Mouse (Mus musculus) stomach, postnatal 0 days (tissue): ENCODE measurements at regions not wholly inside any gene's neighbourhood (a gene's known extent, or its start where the extent isn't known, plus 50 kb on each side); places are given as distances from the start of the nearest gene placed in this dataset.

Experiments used
- ATAC-seq: fragments of 200-750 bp; cut with Nextera tagmentation; 2 replicates; pipeline ENCODE4 v1.8.0; 2017; ENCODE audit not compliant: low FRiP score, low TSS enrichment
- DNase-seq: peaks from one replicate; pipeline ENCODE4 v3.0.0-alpha.2; 2016; ENCODE audit warnings: low spot score
- H3K27ac ChIP-seq: fragments of 300-500 bp; sonication (generic); replicated peaks from 2 replicates; pipeline ENCODE4 v1.5.1; 2014; ENCODE audit warnings: mild to moderate bottlenecking, control low read depth
- H3K27me3 ChIP-seq: fragments of 300-500 bp; sonication (generic); 2 replicates; pipeline ENCODE4 v1.6.1; 2014; ENCODE audit warnings: low read length; ENCODE audit not compliant: control insufficient read depth, insufficient read depth
- H3K36me3 ChIP-seq: fragments of 300-500 bp; sonication (generic); 2 replicates; pipeline ENCODE4 v1.6.1; 2014; ENCODE audit warnings: low read length, mixed read lengths; ENCODE audit not compliant: control insufficient read depth, insufficient read depth
- H3K4me1 ChIP-seq: fragments of 300-500 bp; sonication (generic); replicated peaks from 2 replicates; pipeline ENCODE4 v1.6.1; 2014; ENCODE audit warnings: antibody characterized with exemption; ENCODE audit not compliant: control insufficient read depth, insufficient read depth
- H3K4me2 ChIP-seq: fragments of 300-500 bp; sonication (generic); replicated peaks from 2 replicates; pipeline ENCODE4 v1.6.1; 2014; ENCODE audit warnings: low read depth, mild to moderate bottlenecking, control low read depth, moderate library complexity
- H3K4me3 ChIP-seq: fragments of 300-500 bp; sonication (generic); 2 replicates; pipeline ENCODE4 v1.5.1; 2014; ENCODE audit warnings: low read depth, low read length, control low read depth
- H3K9ac ChIP-seq: fragments of 300-500 bp; sonication (generic); 2 replicates; pipeline ENCODE4 v1.6.1; 2014; ENCODE audit warnings: mild to moderate bottlenecking, low read length, control low read depth, mixed read lengths
- H3K9me3 ChIP-seq: fragments of 300-500 bp; sonication (generic); 2 replicates; pipeline ENCODE4 v1.6.1; 2016; ENCODE audit warnings: low read length; ENCODE audit not compliant: control insufficient read depth
- CTCF ChIP-seq: IDR thresholded peaks from 2 replicates; pipeline ENCODE4 v1.5.1; 2016; ENCODE audit warnings: antibody characterized with exemption, low read depth, mild to moderate bottlenecking, moderate library complexity
- EP300 ChIP-seq: optimal IDR thresholded peaks from 2 replicates; pipeline ENCODE3; 2016; ENCODE audit warnings: antibody characterized with exemption
- WGBS: fragments of 180-500 bp; shearing (Covaris S2); extraction: QIAGEN DNeasy Blood & Tissue Kit; methylation state at CpG from one replicate; pipeline ENCODE4 v1.1.7; 2014; 5-methylcytosine and 5-hydroxymethylcytosine counted together

DNA sequence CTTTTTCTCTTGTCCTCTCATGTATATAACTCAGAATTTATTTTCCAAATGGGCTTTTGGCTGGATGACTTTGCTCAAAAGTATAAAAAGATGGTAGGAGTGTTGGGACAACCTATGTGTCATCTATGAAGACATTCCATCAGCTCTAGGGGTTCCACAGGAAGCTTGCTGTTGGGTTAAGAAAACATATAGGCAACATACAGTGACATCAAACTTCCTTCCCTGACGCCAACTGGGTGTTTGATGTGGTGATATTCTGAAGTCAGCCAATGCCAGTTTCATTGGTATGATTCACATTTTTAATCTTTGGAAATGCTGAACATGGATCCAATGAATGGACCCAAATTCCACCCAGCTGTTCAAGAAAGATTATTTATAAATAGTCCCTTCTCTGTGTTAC, 76.5 kb upstream of the Tnfsf11 start:
- Histone ChIP-seq H3K36me3 (no peaks in the 10 kb centered on the region), H3K9ac (no peak overlapping the region), H3K4me1 (no peaks in the 10 kb centered on the region), H3K27me3 (no peaks in the 10 kb centered on the region), H3K4me2 (no peak overlapping the region), H3K9me3 (no peaks in the 10 kb centered on the region), H3K27ac (no peak overlapping the region), H3K4me3 (no peak overlapping the region)
- no peak for DNase-seq
- ATAC-seq, result no peak
- TF ChIP-seq EP300 (no peak), CTCF (no peak)
- WGBS, result 74% methylated on average over 1 of the region's 1 CpGs

DNA sequence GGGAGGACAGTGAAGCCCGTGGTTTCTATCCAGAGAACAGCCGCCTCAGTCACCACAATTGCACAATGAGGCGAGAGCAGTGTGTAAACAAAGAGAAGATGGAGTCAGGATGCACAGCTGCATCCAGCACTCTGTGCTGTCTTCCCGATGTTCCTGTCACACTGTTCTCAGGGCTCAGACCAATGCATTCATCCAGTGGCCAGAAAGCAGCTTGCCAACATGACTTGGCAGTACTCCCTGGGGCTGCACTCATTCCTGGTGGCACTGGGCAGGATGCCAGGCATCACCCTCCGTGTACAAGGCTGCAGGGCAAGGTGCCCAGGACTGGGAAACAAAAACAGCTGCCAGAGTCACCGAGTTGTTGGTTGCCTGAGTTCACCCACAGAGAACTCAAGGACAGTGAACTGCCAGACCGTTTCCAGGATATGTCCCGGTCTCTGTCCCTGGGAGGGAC, 75.4 kb upstream of the Tnfsf11 start:
- H3K4me1 ChIP-seq, result no peaks in the 10 kb centered on the region
- H3K36me3 ChIP-seq, result no peaks in the 10 kb centered on the region
- DNase-seq (peak; percentile 44), ATAC-seq (peak; percentile 59; the same call in 1 of the 2 replicates)
- H3K9me3 ChIP-seq, result no peaks in the 10 kb centered on the region
- H3K27ac ChIP-seq, result no peak overlapping the region
- H3K27me3 ChIP-seq, result no peaks in the 10 kb centered on the region
- H3K4me2 ChIP-seq, result no peak overlapping the region
- 42% methylated on average over 8 of the region's 8 CpGs for WGBS
- no peak overlapping the region for H3K9ac ChIP-seq
- TF ChIP-seq CTCF (no peak), EP300 (no peak)
- no peak overlapping the region for H3K4me3 ChIP-seq

DNA sequence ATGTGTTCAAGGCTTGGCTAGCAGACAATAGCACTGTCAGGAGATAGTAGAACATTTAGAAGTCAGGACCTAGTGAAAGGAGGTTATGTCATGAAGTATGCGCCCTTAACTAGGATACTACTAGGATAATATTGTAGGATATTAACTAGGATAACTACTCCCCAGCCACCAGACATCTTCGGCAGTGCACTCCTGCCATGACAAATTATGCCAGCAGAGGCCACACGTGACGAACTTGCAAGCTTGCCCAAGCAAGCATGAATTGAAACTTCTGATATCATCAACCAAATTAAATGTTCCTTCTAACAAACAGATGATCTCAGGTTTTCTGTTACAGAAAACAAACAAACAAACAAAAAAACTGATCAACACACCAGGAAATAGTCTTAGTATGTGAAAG, 72.2 kb upstream of the Tnfsf11 start:
- H3K36me3 ChIP-seq, result no peaks in the 10 kb centered on the region
- no peak for DNase-seq
- H3K27me3 ChIP-seq, result no peaks in the 10 kb centered on the region
- H3K4me1 ChIP-seq, result no peaks in the 10 kb centered on the region
- no peak overlapping the region for H3K9ac ChIP-seq
- no peak overlapping the region for H3K27ac ChIP-seq
- H3K4me3 ChIP-seq, result no peak overlapping the region
- 74% methylated on average over 4 of the region's 4 CpGs for WGBS
- no peak for ATAC-seq
- TF ChIP-seq CTCF, result no peak
- no peak for TF ChIP-seq EP300
- H3K9me3 ChIP-seq, result no peaks in the 10 kb centered on the region
- H3K4me2 ChIP-seq, result no peak overlapping the region

DNA sequence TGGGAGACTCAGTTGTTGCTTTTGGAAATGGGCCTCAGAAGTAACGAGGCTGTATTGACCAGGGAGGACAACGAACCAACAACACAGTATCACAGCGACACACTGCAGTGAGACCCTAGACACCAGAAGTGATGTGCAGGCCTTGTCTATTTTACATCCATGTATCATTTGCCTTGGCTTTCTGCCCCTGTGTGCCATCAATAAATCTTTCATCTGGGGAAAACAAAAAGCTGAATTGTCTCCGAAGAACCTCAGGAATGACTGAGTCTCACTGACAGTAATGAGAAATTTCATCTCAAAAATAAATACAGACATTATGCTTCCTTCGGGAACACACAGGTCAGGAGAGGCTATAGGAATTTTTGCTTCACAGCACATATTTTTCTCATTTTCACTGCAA, 68.7 kb upstream of the Tnfsf11 start:
- Histone ChIP-seq H3K27ac (no peak overlapping the region), H3K9me3 (no peaks in the 10 kb centered on the region), H3K4me3 (no peak overlapping the region), H3K27me3 (no peaks in the 10 kb centered on the region), H3K4me2 (no peak overlapping the region), H3K9ac (no peak overlapping the region), H3K36me3 (no peaks in the 10 kb centered on the region), H3K4me1 (no peaks in the 10 kb centered on the region)
- ATAC-seq (no peak), DNase-seq (no peak)
- TF ChIP-seq EP300 (no peak), CTCF (no peak)
- 69% methylated on average over 5 of the region's 5 CpGs for WGBS

DNA sequence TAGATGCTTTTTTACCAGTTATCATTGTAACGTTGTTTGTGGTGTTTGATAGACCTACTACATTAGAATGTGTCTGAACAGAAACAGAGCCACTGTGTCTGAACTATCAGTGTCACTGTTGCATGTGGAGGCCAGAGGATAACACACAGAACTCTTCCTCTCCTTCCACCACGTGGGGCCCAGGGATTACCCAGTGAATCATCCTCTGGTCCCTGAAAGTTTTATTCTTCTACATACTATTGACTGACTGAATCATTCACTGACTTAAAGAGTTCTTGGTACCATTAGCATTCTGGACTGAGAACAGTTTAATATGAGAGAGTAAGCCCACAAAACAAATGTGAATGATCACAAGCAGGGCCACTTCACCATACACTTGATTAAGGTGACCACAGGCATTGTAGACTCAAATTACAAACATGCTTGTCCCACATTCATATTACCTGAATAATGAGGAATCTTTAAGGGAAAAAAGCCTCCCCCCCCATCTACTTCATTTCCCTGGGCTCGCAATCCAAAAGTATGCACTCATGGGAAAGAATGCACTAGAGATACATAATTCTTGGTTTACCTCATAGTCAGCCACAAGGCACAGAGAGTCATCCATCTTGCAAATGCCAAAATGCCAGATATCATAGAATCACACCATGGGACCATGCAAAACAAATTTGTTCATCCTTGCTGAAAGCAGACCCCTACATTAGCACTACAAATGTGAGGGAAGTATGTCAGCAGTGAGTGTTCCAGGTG, 68.1 kb upstream of the Tnfsf11 start:
- H3K36me3 ChIP-seq, result no peaks in the 10 kb centered on the region
- no peak for ATAC-seq
- H3K27ac ChIP-seq, result no peak overlapping the region

DNA sequence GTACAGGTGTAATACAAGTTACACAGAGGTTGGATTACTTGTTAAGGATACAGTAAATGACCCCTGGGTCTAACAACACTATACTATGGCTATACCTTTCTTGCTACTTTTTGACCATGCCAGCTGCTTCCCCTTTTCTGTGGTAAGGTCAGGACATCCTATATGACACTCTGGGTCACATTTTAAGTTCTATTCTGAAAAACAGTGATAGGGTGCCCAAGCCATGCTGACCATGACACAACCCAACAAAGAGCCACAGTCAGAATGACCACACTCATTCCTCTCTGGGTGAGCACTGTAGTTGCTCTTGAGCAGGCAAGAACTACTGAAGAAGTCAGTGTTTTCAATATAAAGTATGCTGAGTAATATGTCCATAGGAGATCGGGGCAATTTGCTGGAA, 64.3 kb upstream of the Tnfsf11 start:
- Histone ChIP-seq H3K4me2 (no peak overlapping the region), H3K9ac (no peak overlapping the region), H3K4me1 (no peaks in the 10 kb centered on the region), H3K27me3 (no peaks in the 10 kb centered on the region), H3K27ac (no peak overlapping the region), H3K36me3 (no peaks in the 10 kb centered on the region), H3K4me3 (no peak overlapping the region), H3K9me3 (no peaks in the 10 kb centered on the region)
- 83% methylated on average over 1 of the region's 1 CpGs for WGBS
- no peak for ATAC-seq
- no peak for DNase-seq
- TF ChIP-seq EP300, result no peak
- TF ChIP-seq CTCF, result no peak

More for the DNA sequence above, 68.1 kb upstream of the Tnfsf11 start:
- Histone ChIP-seq H3K4me1 (no peaks in the 10 kb centered on the region), H3K27me3 (no peaks in the 10 kb centered on the region), H3K4me3 (no peak overlapping the region), H3K4me2 (no peak overlapping the region), H3K9ac (no peak overlapping the region), H3K9me3 (no peaks in the 10 kb centered on the region)
- no peak for TF ChIP-seq CTCF
- no peak for TF ChIP-seq EP300
- no peak for DNase-seq
- 73% methylated on average over 3 of the region's 3 CpGs for WGBS
